Mouse (Mus musculus): ENCODE results near the gene S100a3. TPM values are rescaled to one million over a fixed set of nuclear protein-coding genes. Genes with fewer than 3 reads are reported as not detected.

Gene S100a3
- total RNA-seq, 2 experiments from 2014 or later = not detected

- no peak for ATAC-seq (replicated peaks; ENCODE audit: low FRiP score, poor library complexity, severe bottlenecking)
These were observed 57.2 kb downstream of the S100a3 start for GRCm38 (mm10) chr3:90617586-90617985.

GRCm38 (mm10) chr3:90621552-90621951, 61.2 kb downstream of the S100a3 start:
- no peak for ATAC-seq (replicated peaks; ENCODE audit: low FRiP score, poor library complexity, severe bottlenecking)

GRCm38 (mm10) chr3:90623435-90624071, 63.2 kb downstream of the S100a3 start:
- no peak for ATAC-seq (replicated peaks; ENCODE audit: low FRiP score, poor library complexity, severe bottlenecking)

- no peak for ATAC-seq (replicated peaks; ENCODE audit: low FRiP score, poor library complexity, severe bottlenecking)
These were observed 65.1 kb downstream of the S100a3 start for GRCm38 (mm10) chr3:90625496-90625895.

- ATAC-seq (replicated peaks; ENCODE audit: low FRiP score, poor library complexity, severe bottlenecking) = no peak
These were observed 66.1 kb downstream of the S100a3 start for GRCm38 (mm10) chr3:90626266-90627021.

GRCm38 (mm10) chr3:90627366-90627765, 67.0 kb downstream of the S100a3 start:
- ATAC-seq (replicated peaks; ENCODE audit: low FRiP score, poor library complexity, severe bottlenecking) = no peak

GRCm38 (mm10) chr3:90627807-90628206, 67.4 kb downstream of the S100a3 start:
- ATAC-seq (replicated peaks; ENCODE audit: low FRiP score, poor library complexity, severe bottlenecking) = no peak

GRCm38 (mm10) chr3:90629298-90629697, 68.9 kb downstream of the S100a3 start:
- ATAC-seq (replicated peaks; ENCODE audit: low FRiP score, poor library complexity, severe bottlenecking) = no peak

- ATAC-seq (replicated peaks; ENCODE audit: low FRiP score, poor library complexity, severe bottlenecking) = no peak
These were observed 71.6 kb downstream of the S100a3 start for GRCm38 (mm10) chr3:90631984-90632383.

- no peak for ATAC-seq (replicated peaks; ENCODE audit: low FRiP score, poor library complexity, severe bottlenecking)
These were observed 78.3 kb downstream of the S100a3 start for GRCm38 (mm10) chr3:90638511-90639275.

GRCm38 (mm10) chr3:90639511-90640154, 79.3 kb downstream of the S100a3 start:
- ATAC-seq (replicated peaks; ENCODE audit: low FRiP score, poor library complexity, severe bottlenecking) = peak; percentile 80

GRCm38 (mm10) chr3:90640981-90641380, 80.6 kb downstream of the S100a3 start:
- ATAC-seq (replicated peaks; ENCODE audit: low FRiP score, poor library complexity, severe bottlenecking) = no peak

GRCm38 (mm10) chr3:90644220-90644619, 83.8 kb downstream of the S100a3 start:
- ATAC-seq (replicated peaks; ENCODE audit: low FRiP score, poor library complexity, severe bottlenecking) = no peak

GRCm38 (mm10) chr3:90647291-90647690, 86.9 kb downstream of the S100a3 start:
- ATAC-seq (replicated peaks; ENCODE audit: low FRiP score, poor library complexity, severe bottlenecking) = no peak

GRCm38 (mm10) chr3:90648981-90649380, 88.6 kb downstream of the S100a3 start:
- ATAC-seq (replicated peaks; ENCODE audit: low FRiP score, poor library complexity, severe bottlenecking) = no peak

GRCm38 (mm10) chr3:90649832-90650231, 89.5 kb downstream of the S100a3 start:
- ATAC-seq (replicated peaks; ENCODE audit: low FRiP score, poor library complexity, severe bottlenecking) = no peak

Measured in erythroblast, adult 5-6 weeks (primary cell).